Mouse (Mus musculus) macrophage (primary cell): ENCODE data around the gene Otop3. TPM values are rescaled to one million over a fixed set of nuclear protein-coding genes. Genes with fewer than 3 reads are reported as not detected.

Source experiments
- H3K27ac ChIP-seq: fragments of 350-480 bp; formaldehyde crosslinking; 2 replicates; pipeline ENCODE4 v1.9.0; 2021
- H3K36me3 ChIP-seq: fragments of 350-480 bp; formaldehyde crosslinking; 2 replicates; pipeline ENCODE4 v1.9.0; 2021; ENCODE audit errors: inconsistent target
- H3K4me3 ChIP-seq: fragments of 350-480 bp; formaldehyde crosslinking; 2 replicates; pipeline ENCODE4 v1.9.0; 2021; ENCODE audit errors: inconsistent target
- H3K79me2 ChIP-seq: fragments of 350-480 bp; formaldehyde crosslinking; 2 replicates; pipeline ENCODE4 v1.9.0; 2021; ENCODE audit errors: inconsistent target
- WGBS: methylation state at CpG from one replicate; pipeline ENCODE4 v1.1.7; 2026; ENCODE audit warnings: inconsistent platforms; ENCODE audit not compliant: missing documents; 5-methylcytosine and 5-hydroxymethylcytosine counted together
- polyA plus RNA-seq: library from polyadenylated mRNA; stranded (reverse); fragments of 250-400 nt; gene quantifications from 3 replicates; pipeline ENCODE4 v1.2.4, GENCODE M21; 2018; ENCODE audit warnings: inconsistent platforms
- total RNA-seq, 78 experiments: library from RNA; depleted of rRNA; stranded (reverse); fragments of 250-400 nt; gene quantifications; 1 replicate in 9 of 78; 2 replicates in 24 of 78; 3 replicates in 43 of 78; 4 replicates in 2 of 78; pipeline ENCODE4 v1.2.4; 2018; ENCODE audit warnings: inconsistent platforms in 56 of 78

Gene Otop3
- total RNA-seq (2018; cell fraction: chromatin; rRNA removed), result not detected
- not detected for total RNA-seq (2018; cell fraction: cytosol; rRNA removed)
- not detected for total RNA-seq (2018; cell fraction: nucleus; rRNA removed)
- polyA plus RNA-seq, result not detected in 3 replicates

DNA sequence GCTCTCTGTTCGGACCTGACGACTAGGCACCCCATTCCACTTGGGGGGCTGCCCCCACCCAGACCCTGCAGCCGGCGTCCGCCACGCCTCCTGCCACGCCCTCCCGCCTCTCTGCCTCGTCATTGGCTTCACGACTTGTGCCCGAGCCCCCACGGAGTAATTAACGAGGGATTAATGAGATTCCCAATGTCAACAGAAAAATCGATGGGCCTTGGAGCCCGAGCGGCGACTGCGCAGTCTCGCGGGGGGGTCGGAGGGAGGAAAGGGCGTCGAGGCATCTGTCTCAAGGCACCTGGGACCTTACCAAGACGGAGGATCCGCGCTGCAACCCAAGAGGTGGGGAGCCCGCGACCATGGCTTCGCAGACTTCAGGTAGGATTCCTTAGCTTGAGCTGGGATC is at the start of gene Otop3:
TSS of gene Otop3 (plus strand) at position 201 of the 400 bp plus-strand sequence.
- no peaks in the 10 kb centered on the region for H3K79me2 ChIP-seq
- no peaks in the 10 kb centered on the region for H3K36me3 ChIP-seq
- H3K4me3 ChIP-seq, result no peak within 1 kb of the TSS
- 10% methylated on average over 26 of the region's 29 CpGs for WGBS
- H3K27ac ChIP-seq, result no peak within 1 kb of the TSS

DNA sequence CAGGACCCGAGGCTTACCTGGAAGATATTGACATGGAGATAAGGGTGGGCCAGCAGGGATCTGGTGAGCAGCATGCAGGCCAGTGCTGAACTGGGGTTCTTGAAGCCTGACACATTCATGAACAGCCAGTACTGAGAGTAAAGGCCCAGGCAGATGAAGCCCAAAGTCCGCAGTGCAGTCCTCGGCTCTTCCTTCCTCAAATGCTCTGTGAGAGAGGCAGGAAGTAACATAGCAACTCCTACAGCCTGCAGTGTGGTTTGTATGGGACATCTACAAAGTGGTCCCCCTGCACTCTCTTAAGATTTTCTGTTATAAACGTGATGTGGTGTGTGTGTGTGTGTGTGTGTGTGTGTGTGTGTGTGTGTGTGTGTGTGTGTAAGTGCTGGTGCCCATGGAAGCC is 49.2 kb upstream of the Otop3 start:
- Histone ChIP-seq H3K79me2 (no peaks in the 10 kb centered on the region), H3K4me3 (no peak overlapping the region), H3K27ac (peak overlapping the region; percentile 52), H3K36me3 (no peaks in the 10 kb centered on the region)
- 7% methylated on average over 4 of the region's 4 CpGs for WGBS

DNA sequence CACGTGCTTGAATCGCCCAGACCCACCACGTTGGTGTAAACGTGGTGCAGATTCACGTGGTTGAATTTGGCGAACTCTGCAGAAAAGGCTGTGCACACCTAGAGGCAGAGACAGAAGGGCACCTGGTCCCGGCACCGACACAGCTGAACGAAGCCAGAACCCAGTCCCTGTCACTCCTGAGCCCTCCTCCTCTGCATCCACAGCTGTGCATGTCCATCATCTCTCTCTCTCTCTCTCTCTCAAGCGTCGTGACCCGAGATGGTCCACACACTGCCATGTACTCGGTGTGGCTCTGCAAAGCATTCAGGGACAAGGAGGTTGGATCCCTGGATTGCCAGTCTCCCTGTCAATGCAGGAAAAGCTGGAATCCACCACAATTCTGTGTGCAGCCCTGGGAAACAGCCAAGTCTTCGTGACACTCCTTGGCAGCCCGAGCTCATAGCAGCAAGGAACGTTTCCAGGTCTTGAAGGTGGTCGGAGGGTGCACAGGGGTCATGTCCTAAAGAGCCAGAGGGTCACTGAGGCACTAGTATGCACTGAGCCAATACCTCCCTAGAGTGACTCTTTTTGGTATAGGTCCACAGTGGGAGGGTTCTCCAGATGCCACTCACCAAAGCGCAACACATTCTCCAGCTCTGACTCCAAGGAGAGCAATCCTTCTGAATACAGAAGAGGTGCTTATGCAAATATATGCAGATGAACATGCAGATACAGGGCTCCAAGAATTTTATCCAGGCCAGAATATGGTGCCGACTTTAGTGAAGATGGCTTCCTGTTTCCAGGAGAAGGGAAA is 48.1 kb upstream of the Otop3 start:
- no peak overlapping the region for H3K27ac ChIP-seq
- WGBS, result 86% methylated on average over 19 of the region's 19 CpGs
- no peak overlapping the region for H3K4me3 ChIP-seq
- no peaks in the 10 kb centered on the region for H3K79me2 ChIP-seq
- no peaks in the 10 kb centered on the region for H3K36me3 ChIP-seq

- no peaks in the 10 kb centered on the region for H3K79me2 ChIP-seq
- H3K4me3 ChIP-seq, result no peak overlapping the region
- no peak overlapping the region for H3K27ac ChIP-seq
- WGBS, result 95% methylated on average over 5 of the region's 5 CpGs
- H3K36me3 ChIP-seq, result no peaks in the 10 kb centered on the region
These were observed 47.1 kb upstream of the Otop3 start for GRCm38 (mm10) chr11:115287386-115287785.

- Histone ChIP-seq H3K79me2 (no peaks in the 10 kb centered on the region), H3K36me3 (no peaks in the 10 kb centered on the region), H3K4me3 (no peak overlapping the region), H3K27ac (no peak overlapping the region)
- WGBS, result 100% methylated on average over 1 of the region's 2 CpGs
These were observed 46.2 kb upstream of the Otop3 start for GRCm38 (mm10) chr11:115288305-115288704.

DNA sequence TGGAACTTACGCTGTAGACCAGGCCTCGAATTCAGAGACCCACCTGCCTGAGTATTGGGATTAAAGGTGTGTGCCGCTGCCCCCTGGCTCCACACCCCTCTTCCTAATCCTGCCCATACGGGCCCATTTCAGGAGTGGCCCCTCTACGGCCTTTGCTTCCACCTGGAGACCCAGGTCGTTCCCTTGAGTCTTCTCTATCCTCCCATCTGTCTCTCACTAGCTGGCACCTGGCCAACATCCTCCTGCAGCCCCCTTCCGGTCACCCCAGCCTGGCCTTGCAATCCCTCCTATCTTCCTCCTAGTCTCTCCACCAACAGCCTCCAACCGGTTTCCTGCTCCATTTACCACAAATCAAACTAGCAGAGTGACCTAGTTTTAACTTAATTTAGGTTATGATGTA is 44.6 kb upstream of the Otop3 start:
- no peak overlapping the region for H3K4me3 ChIP-seq
- no peaks in the 10 kb centered on the region for H3K79me2 ChIP-seq
- H3K36me3 ChIP-seq, result no peaks in the 10 kb centered on the region
- H3K27ac ChIP-seq, result no peak overlapping the region
- 69% methylated on average over 8 of the region's 8 CpGs for WGBS

DNA sequence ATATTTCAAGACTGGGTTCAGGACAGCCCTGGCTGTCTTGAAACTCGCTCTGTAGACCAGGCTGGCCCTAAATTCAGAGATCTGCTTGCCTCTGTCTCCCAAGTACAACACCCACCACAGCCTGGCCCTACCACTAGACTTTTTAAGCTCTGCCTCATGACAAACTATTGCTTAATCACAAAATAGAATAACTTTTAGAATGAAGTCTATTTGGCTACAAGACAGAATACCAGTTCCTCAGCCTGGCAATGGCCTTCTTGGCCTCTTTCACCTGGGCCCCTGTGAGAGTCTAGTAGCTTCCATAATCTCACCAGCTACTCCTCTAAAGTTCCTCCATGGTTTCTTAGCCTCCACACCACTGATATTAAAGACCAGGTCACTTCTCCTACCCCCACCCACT is 44.2 kb upstream of the Otop3 start:
- Histone ChIP-seq H3K79me2 (no peaks in the 10 kb centered on the region), H3K27ac (no peak overlapping the region), H3K36me3 (no peaks in the 10 kb centered on the region), H3K4me3 (no peak overlapping the region)
- WGBS, result 100% methylated on average over 1 of the region's 1 CpGs

DNA sequence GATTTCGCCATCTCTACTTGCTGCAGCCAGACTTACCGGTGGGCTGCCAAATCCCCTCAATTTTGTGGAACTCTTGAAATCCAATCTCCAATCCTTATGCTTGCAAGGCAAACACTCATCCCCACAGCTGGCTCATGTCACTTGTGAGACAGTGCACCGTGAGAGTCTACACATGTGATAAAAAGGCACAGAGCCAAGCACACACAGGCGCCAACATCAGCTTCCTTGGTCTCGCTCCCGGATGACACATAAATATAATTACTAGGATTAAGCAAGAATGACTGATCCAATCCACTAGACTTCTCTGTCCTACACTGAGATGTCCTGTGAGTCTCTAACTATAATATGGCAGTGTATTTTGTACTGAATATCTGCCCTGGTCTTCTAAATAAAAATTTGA is 43.6 kb upstream of the Otop3 start:
- no peaks in the 10 kb centered on the region for H3K79me2 ChIP-seq
- H3K27ac ChIP-seq, result no peak overlapping the region
- H3K36me3 ChIP-seq, result no peaks in the 10 kb centered on the region
- WGBS, result 74% methylated on average over 6 of the region's 6 CpGs
- H3K4me3 ChIP-seq, result no peak overlapping the region

GRCm38 (mm10) chr11:115291503-115291902 is 43.0 kb upstream of the Otop3 start:
- no peaks in the 10 kb centered on the region for H3K79me2 ChIP-seq
- 97% methylated on average over 10 of the region's 10 CpGs for WGBS
- H3K36me3 ChIP-seq, result no peaks in the 10 kb centered on the region
- no peak overlapping the region for H3K4me3 ChIP-seq
- no peak overlapping the region for H3K27ac ChIP-seq

DNA sequence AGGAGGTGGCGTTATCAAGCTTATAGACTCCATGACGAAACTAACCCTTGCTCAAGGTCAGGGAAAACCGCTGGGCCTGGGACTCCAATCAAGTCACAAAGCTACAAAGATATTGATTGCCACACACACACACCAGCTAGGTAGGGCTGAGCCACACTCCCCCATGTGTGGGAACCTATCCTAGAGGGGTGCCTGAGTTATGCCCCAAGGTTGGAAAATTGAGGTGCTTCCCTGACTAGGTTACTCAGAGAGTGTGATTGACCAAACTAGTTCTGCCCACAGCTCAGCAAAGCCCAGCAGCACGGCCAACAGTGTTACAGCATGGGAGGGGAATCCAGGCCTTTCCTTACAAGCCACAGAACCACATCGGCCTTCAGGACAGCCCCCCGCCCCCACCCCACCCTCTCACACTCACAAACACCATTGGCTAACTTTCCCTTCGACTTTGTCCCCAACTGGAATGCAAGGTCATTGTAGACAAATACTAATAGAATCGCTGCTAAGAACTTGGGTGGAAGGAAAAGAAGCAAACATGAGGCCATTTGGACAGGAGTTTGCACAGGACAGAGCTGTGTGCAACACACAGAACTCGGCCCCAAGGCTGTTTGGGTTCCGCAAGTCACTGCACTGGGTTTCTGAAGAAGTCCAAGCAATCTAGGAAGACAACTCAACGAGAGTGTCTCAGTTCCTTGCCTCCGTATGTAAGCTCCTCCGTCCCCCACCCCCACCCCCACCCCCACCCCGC is 41.7 kb upstream of the Otop3 start:
- Histone ChIP-seq H3K4me3 (no peak overlapping the region), H3K36me3 (no peaks in the 10 kb centered on the region), H3K27ac (no peak overlapping the region), H3K79me2 (no peaks in the 10 kb centered on the region)
- WGBS, result 88% methylated on average over 12 of the region's 14 CpGs

GRCm38 (mm10) chr11:115295939-115296338 is 38.6 kb upstream of the Otop3 start:
- H3K79me2 ChIP-seq, result no peaks in the 10 kb centered on the region
- WGBS, result 86% methylated on average over 11 of the region's 11 CpGs
- no peak overlapping the region for H3K4me3 ChIP-seq
- H3K27ac ChIP-seq, result no peak overlapping the region
- H3K36me3 ChIP-seq, result no peaks in the 10 kb centered on the region

GRCm38 (mm10) chr11:115296471-115297210 is 37.9 kb upstream of the Otop3 start:
- H3K27ac ChIP-seq, result no peak overlapping the region
- no peaks in the 10 kb centered on the region for H3K36me3 ChIP-seq
- no peaks in the 10 kb centered on the region for H3K79me2 ChIP-seq
- WGBS, result 66% methylated on average over 19 of the region's 21 CpGs
- no peak overlapping the region for H3K4me3 ChIP-seq

GRCm38 (mm10) chr11:115297214-115297826 is 37.2 kb upstream of the Otop3 start, which contains the start of gene Fads6:
Gene Fads6, minus strand, starts transcription at chr11:115297663.
- H3K27ac ChIP-seq, result no peak within 1 kb of the TSS
- WGBS, result 3% methylated on average over 44 of the region's 44 CpGs

DNA sequence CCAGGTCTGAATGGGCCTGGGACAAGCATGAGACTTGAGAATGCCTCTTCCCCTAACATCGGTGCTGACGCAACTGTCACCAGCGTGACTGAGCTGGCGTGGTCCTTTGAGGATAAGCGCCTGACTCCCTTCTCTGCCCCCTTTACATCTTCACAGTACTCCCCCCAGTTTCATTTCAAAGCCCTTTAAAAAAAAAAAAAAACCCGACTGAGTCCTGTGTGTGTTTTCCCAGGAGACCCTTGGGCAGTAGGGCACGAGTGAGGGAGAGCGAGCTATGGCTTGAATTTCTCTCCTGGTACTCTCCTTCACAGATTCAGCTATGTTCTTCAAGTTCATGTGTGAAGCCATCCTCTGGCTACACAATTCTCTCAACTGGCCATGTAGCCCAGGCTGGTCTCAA is 36.4 kb upstream of the Otop3 start:
- H3K27ac ChIP-seq, result no peak overlapping the region

More at GRCm38 (mm10) chr11:115297214-115297826, 37.2 kb upstream of the Otop3 start, which contains the start of gene Fads6:
- Histone ChIP-seq H3K79me2 (no peaks in the 10 kb centered on the region), H3K36me3 (no peaks in the 10 kb centered on the region), H3K4me3 (no peak within 1 kb of the TSS)

More for the DNA sequence above, 36.4 kb upstream of the Otop3 start:
- 67% methylated on average over 8 of the region's 8 CpGs for WGBS
- H3K4me3 ChIP-seq, result no peak overlapping the region
- no peaks in the 10 kb centered on the region for H3K79me2 ChIP-seq
- H3K36me3 ChIP-seq, result no peaks in the 10 kb centered on the region
